Mouse (Mus musculus) lung, adult 2 months (tissue): ENCODE measurements at regions not wholly inside any gene's neighbourhood (a gene's known extent, or its start where the extent isn't known, plus 50 kb on each side); places are given as distances from the start of the nearest gene placed in this dataset.

Source experiments
- DNase-seq: peaks from one replicate; pipeline ENCODE4 v3.0.0; 2022
- H3K4me1 ChIP-seq: fragments of 200-500 bp; 2 replicates; pipeline ENCODE4 v1.6.1; 2011; ENCODE audit warnings: low read length; ENCODE audit not compliant: control insufficient read depth, insufficient read depth
- H3K4me3 ChIP-seq: fragments of 200-500 bp; replicated peaks from 2 replicates; pipeline ENCODE3; 2011; ENCODE audit warnings: low read depth, mild to moderate bottlenecking, control low read depth, low read length; ENCODE audit errors: extremely low read depth
- CTCF ChIP-seq: fragments of 200-500 bp; IDR thresholded peaks from 2 replicates; pipeline ENCODE4 v1.5.1; 2011; ENCODE audit warnings: mild to moderate bottlenecking, low read length, control low read depth; ENCODE audit not compliant: insufficient read depth
- POLR2A ChIP-seq: fragments of 200-500 bp; IDR thresholded peaks from 2 replicates; pipeline ENCODE4 v1.6.1; 2011; ENCODE audit warnings: low read depth, mild to moderate bottlenecking, control low read depth, low read length, borderline replicate concordance; ENCODE audit errors: extremely low read depth
- WGBS: fragments of 180-500 bp; shearing (Covaris S2); methylation state at CpG from one replicate; pipeline ENCODE4 v1.1.7; 2018; 5-methylcytosine and 5-hydroxymethylcytosine counted together

DNA sequence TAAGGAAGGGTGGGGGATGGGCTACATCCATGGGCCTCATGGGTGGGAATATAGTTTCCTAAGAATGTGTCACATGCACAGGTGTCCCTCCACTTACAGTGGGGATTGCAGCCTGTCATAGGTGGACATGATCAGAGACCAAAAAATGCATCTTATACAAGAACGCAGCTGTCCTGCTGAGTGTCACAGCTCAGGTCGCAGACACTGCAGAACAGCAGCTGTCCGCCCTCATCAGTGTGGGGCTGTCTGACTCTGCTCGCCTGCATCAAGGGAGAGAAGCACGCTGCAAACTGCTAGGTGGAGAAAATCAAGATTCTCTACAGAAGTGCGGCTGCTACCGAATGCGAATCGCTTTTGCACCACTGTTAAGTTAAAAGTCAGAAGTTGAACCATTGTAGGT lies 158.6 kb upstream of the Csf3r start:
- no peak for DNase-seq
- Histone ChIP-seq H3K4me1 (no peaks in the 10 kb centered on the region), H3K4me3 (no peak overlapping the region)
- 65% methylated on average over 9 of the region's 9 CpGs for WGBS
- TF ChIP-seq POLR2A (no peak), CTCF (no peak)

DNA sequence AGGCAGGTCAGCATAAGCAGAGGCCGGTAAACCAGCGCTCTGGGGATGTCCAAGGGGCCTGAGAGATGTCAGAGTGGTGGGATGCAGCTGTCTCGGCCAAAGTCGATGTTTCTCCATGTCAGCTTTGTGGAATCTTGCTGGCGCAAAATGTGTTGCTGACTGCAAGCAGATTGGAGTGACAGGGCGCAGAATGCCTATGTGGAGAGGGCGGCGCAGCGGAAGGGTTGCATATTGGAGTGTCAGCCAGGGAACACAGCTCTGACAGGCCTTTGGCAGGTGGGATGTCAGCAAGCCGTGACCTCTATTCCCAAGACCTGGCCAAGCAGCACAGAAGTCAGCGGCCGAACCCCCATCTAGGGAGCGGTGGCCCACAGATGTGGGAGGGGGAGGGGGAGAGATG lies 153.1 kb upstream of the Csf3r start:
- TF ChIP-seq POLR2A (no peak), CTCF (no peak)
- DNase-seq: no peak
- no peak overlapping the region for H3K4me3 ChIP-seq
- 61% methylated on average over 13 of the region's 13 CpGs for WGBS
- no peaks in the 10 kb centered on the region for H3K4me1 ChIP-seq

DNA sequence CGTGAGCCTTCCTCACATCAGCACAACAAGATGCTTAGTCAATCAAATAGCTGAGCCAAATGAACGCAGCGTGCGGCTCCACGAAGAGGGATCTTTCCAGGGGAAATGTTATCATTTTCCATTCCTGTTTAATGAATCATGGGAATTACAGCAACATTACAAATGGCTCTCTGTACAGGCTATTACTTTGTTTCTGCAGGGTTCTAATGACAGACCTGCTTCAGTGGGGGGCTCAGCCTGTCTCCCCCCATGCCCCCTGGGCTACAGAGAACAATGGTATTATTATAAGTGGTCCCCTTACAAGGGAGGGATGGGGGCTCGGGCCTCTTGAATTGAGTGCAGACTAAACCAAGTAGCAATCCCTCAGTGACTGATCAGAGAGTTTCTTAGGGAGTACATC lies 144.3 kb upstream of the Csf3r start:
- TF ChIP-seq POLR2A: no peak
- no peak for TF ChIP-seq CTCF
- H3K4me1 ChIP-seq: no peaks in the 10 kb centered on the region
- 61% methylated on average over 6 of the region's 6 CpGs for WGBS
- H3K4me3 ChIP-seq: no peak overlapping the region
- DNase-seq: no peak

DNA sequence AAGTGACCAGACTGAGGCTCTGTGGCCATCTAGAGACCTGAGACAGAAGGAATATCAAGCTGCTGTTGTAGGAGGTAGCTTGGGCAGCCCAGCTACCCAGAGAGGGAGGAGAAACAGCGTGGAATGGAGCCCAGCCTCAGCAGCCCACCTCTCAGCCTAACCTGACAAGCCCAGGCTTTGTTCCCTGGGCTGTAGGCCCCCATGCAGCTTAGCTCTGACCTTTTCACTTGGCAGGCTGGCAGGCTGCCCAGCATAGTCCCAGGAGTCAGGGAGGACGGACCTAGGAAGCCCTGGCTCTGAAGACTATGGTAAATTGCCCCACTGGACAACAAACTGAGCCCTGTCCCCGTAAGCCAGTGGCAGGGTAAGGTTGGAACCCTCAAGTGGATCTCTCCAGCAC lies 141.8 kb upstream of the Csf3r start:
- no peak for TF ChIP-seq CTCF
- no peak for TF ChIP-seq POLR2A
- Histone ChIP-seq H3K4me1 (no peaks in the 10 kb centered on the region), H3K4me3 (no peak overlapping the region)
- DNase-seq: no peak
- 37% methylated on average over 3 of the region's 3 CpGs for WGBS

DNA sequence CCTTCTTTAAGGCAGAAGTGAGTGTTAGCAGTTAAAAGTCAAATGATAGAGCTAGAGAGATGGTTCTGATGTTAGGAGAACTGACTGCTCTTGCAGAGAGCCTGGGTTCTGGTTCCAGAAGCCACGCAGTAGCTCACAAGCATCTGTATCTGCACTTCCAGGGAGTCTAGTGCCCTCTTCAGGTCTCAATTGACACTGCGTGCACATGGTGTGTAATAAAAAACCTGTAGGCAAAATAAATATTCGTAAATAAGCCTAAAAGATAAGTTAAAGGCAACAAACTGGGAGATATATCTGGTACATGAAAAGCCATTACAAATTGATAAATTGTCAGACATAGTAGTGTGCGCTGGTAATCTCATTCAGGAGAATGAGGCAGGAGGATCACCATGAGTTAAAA lies 133.8 kb upstream of the Csf3r start:
- DNase-seq: no peak
- no peak overlapping the region for H3K4me3 ChIP-seq
- WGBS: 55% methylated on average over 4 of the region's 4 CpGs
- TF ChIP-seq CTCF: no peak
- no peak for TF ChIP-seq POLR2A
- H3K4me1 ChIP-seq: no peaks in the 10 kb centered on the region

DNA sequence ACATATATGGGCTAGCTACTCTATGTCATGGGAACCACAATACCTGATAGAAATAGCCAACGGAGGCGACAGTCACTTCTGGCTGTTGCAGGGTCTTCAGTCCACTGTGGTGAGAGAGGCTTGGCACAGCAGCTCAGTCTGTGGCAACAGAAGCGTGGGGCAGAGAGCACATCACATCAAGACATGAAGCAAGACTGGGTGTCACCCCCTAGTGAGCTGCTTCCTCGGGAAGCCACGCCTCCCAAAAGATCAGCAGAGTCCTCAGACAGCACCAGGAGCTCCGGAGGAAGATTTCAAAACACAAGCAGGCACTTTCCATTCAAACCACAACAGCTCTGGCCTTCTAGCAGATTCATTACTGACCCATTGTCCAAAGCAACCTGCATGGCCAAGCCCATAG lies 131.2 kb upstream of the Csf3r start:
- no peak overlapping the region for H3K4me3 ChIP-seq
- H3K4me1 ChIP-seq: no peaks in the 10 kb centered on the region
- WGBS: 61% methylated on average over 6 of the region's 6 CpGs
- TF ChIP-seq POLR2A (no peak), CTCF (no peak)
- DNase-seq: no peak

DNA sequence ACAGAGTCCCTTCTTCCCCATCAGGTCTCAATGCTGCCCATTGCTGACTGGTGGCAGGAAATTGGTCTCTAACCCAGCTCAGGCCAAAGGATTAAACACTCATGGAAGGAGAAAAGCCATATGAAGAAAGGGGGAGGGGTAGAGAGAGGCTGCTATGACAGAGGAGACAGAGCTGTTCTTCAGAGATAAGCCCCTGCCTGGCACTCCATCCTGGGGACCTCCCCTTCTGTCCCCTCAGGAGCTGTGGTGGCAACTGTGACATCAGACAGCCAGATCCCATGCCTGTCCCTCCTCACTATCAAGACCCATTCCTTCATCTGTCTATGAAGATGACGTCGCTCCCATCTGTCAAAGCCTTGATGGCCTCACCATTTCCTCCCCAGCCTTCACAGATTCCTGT lies 126.6 kb upstream of the Csf3r start:
- no peak for TF ChIP-seq POLR2A
- no peak for TF ChIP-seq CTCF
- no peak overlapping the region for H3K4me3 ChIP-seq
- no peaks in the 10 kb centered on the region for H3K4me1 ChIP-seq
- DNase-seq: no peak
- WGBS: 54% methylated on average over 2 of the region's 2 CpGs

DNA sequence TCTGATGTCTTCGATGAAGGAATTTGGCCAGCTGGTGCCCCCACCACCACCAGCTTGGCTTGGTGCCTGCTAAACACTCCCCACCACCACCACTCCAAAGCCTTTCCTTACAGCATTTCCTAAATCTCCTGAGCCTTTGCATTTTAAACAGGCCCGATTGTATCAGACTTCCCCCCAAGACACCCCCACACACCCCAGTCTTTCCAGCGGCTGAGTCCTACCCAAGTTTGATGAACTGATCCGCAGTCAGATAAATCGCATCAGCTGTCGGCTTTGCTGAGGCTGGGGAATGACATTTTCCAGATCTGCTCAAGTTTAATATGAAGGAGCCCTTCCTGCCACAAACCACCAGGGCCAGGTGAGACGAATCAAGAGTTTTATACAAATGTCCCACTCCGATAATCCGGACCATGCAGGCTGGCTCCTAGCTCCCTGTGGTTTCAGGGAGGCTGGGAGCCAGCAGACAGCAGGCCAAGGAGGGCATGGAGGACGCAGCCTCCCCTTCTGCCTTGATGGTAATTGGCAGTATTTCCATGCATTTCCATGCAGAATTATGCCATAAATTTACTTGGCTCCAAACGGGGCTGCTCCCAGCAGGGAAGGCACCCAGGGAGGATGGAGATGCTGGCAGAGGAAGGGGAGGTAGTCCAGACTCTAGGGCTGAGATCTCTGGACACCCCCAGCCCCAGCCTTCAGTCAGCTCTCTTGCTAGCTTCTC lies 125.6 kb upstream of the Csf3r start:
- TF ChIP-seq POLR2A (no peak), CTCF (no peak)
- 54% methylated on average over 11 of the region's 11 CpGs for WGBS
- DNase-seq: no peak
- Histone ChIP-seq H3K4me3 (no peak overlapping the region), H3K4me1 (no peaks in the 10 kb centered on the region)

DNA sequence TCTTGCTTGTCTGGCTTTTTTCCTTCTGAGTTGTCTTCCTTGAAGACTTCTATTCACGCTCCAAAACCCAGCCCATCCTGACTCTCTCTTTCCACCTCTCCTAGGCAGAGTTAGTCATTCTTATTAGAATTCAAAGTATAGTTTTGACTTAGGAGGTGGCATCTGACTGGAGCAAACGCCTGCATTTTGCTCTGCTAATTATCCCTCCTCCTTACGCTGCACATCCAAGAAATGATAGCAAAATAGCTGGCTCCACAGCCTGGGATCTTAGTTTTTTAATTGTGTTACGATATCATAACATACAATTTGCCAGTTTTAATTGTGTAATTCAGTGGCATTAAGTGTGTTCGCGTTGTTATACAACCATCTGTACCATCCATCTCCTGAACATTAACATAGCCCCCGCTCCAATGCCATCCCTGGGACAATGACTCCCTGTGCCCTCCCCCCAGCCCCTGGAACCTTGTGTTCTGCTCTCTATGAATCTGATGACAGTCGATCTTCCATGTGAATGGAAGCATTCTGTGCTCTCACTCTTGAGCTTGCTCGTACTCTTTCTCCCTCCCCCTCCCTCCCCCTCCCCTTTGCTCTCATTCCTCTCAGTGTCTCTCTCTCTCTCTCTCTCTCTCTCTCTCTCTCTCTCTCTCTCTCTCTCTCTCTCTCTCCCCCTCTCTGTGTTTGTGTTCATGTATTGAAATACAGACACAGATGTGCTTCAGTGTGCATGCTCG lies 122.6 kb upstream of the Csf3r start:
- no peak for TF ChIP-seq POLR2A
- no peak for TF ChIP-seq CTCF
- Histone ChIP-seq H3K4me1 (no peaks in the 10 kb centered on the region), H3K4me3 (no peak overlapping the region)
- WGBS: 70% methylated on average over 10 of the region's 10 CpGs
- no peak for DNase-seq

DNA sequence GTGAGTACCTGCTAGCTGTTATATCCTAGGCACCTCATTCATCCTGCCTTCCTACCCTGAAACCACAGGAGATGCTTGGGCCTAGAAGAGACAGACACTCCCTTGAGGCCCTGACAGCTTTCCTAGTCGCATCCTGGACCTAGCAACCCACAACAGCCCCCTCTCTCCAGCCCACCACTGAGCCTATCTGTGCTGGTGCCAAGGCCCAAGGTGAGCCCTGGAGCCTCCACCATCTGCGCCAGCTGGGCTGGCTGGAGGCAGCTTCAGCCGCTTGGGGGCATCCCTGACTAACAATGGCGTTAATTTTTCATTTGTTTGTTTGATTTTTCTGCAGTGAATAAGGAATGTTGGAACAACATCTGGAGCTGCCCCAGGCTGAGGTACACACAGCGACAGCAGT lies 118.1 kb upstream of the Csf3r start:
- no peak for TF ChIP-seq POLR2A
- TF ChIP-seq CTCF: no peak
- no peak for DNase-seq
- H3K4me3 ChIP-seq: no peak overlapping the region
- no peaks in the 10 kb centered on the region for H3K4me1 ChIP-seq
- WGBS: 62% methylated on average over 5 of the region's 5 CpGs
